Mouse (Mus musculus): ENCODE data around the gene Atg13.
A peak's percentile ranks its signal among the peaks of the same experiment; 100 is the strongest.
"Not testable (repeated sequence)": the region's sequence is repeated elsewhere in the genome, so short reads cannot be mapped to it uniquely, and the experiment has no call there.

Gene Atg13

DNA sequence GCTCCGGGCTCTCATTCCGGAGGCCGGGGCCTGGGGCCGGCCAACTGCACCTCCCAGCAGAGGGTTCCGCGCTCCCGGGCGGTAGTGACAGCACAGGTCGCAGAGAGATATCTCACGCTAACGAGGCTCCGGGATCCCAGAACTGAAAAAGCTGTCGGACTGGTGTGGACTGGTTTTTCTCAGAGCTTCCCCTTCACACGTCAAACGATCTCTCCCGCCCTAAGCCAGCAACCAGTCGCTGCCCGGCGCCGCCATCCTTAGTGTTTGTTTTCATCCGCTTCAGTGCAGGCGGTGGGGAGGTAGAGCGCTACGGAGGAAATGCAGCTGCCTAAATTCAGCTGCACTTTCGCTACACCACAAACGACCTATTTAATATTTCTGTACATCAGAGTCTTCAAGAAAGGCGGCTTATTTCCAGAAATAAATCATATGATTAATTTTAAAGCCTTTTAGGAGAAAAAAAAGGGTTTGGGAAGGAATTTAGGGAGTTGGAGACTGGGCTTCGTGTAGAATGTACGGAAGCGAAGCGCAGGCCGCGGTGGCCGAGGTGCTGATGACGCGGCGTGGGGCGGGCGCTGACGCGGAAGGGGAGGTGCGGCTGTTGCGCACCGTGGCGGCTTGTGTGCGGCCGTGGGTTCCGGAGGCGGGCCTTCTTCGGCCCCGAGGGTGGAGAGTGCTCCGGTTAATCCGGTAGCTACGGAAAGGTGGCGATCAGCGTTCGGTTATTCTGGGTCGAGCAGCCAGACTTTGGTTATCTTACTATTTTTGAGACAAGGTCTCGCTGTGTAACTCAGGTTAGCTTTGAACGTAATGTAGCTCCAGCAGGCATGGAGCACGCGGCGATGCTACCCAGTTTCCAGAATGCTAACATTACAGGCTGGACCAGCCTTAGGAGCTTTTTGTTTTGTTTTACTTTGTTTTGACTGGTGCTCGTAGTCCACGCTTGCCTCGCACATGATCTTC is at the start of gene Atg13, which contains the start of gene Harbi1:
TSS of gene Atg13 (minus strand) at position 305 of the 963 bp plus-strand sequence.
TSS of gene Harbi1 (plus strand) at position 581 of the 963 bp plus-strand sequence.
- DNase-seq (ENCODE audit: low read depth), result peak; percentile 95

DNA sequence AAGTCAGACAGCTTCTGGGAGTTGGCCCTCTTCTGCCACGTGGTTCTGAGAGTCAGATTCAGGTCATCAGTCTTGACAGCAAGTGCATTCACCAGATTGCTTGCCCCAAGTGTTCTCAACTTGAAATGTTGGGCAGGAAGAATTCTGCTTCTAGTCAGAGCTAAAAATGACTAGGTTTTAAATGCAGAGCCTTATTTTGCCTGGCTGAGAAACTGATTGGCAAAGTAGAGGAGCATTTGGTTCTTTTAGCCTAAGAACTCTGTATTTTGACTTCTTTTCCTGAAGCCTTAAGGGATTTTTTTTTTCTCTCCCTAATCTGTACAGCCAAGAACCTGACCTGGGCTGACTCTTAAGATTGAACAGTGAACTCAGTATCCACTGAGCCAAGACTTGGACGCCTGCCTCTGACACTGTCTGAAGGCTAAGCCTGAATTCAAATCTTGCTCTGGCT is 39.5 kb upstream of the Atg13 start:
- no peak for DNase-seq (ENCODE audit: low read depth)

DNA sequence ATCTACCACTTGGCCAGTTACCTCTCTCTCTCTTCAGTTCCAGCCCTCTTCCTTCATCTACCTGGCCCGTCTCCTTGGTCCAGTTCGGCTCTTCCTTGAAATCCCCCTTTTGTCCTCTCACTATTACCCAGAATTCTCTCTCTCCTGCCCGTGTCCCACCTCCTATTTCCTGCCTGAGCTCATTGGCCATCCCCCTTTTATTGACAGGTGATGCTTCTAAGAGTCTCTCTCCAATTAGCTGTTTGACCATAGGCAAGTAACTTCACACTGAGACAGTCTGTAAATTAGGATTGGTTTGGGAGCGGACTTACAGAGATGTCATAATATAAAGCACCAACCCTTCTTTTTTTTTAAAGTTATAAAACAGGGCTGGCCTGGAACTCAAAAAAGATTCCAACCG is 34.3 kb upstream of the Atg13 start:
- DNase-seq (ENCODE audit: low read depth), result no peak

DNA sequence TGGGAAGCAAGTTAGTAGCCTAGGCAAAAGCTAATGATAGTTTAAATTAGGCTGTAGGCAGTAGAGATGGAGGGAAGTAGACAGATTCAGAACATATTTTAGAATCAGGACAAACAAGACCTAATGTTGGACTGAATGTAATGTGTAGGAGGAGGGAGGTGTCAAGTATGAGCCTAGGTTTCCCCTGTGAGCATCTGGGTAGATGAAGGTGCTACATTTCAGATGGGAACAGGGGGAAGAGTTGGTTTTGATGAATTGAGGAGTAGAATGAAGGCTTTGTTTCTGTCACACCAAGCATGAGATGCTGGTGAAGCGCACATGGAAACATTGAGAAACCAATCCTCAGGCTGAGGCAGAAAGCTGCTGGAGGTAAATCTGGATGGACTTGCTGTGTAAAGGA is 29.2 kb upstream of the Atg13 start:
- DNase-seq (ENCODE audit: low read depth), result no peak

DNA sequence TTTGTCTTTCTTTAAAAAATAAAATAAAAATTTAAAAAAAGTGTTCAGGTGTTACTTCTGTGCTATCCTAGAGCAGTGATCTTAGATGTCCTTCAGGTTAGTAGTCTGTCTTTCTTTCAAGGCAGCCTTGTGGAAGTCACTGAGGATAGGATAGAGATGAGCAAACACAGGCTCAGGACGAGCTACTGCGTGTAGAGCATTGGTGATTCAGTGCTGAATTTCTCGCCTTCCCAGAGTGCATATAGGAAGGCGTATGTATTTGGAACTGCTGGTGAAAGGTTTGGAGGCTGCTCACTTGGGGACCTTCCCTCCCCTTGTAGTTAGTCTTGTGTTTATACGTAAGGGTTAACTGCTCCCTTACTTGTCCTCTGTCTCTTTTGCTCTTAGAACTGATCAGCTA is 24.8 kb upstream of the Atg13 start:
- no peak for DNase-seq (ENCODE audit: low read depth)

DNA sequence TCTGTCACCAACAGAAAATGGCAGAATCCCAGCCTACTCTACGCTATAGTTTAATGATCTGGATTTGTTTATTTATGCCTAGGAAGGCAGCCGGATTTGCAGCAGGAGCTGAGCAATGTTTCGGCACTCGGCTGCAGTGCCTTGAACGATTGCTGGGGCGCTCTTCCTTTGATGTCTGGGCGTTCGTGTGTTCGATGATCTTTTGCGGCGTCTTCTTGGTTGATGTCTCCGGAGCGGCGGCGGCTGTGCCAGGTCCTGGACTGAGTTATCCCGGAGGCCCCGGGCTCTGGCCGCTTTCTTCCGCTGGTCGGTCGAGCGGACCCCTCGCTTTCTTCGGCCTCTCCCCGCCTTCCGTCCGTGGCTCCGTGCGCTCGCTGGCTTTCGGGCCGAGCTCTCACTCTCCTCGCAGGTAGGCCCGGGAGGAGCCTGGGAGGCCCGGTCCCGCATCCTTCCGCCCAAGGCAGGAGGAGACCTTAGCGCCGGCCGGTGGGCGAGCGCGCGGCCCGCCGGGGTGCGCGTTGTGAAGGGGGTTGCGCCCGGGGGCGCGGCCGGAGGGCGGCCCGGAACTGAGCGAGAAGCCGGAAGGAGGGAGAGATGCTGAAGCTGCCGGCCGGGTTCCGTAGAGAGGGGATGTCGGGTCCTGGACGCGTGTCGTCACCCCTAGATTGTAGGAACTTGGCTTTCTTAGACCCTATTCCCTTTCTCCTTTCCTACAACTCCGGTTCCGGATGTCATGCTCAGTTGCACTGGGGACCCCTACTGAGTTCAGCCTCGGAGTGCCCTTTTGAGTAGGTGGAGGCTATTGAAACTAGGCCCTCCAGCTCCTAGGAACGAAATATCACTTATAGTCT is 19.8 kb upstream of the Atg13 start, which contains the start of gene Ambra1:
TSS of gene Ambra1 (plus strand) at position 164 of the 851 bp plus-strand sequence.
- peak; percentile 92 for DNase-seq (ENCODE audit: low read depth)

DNA sequence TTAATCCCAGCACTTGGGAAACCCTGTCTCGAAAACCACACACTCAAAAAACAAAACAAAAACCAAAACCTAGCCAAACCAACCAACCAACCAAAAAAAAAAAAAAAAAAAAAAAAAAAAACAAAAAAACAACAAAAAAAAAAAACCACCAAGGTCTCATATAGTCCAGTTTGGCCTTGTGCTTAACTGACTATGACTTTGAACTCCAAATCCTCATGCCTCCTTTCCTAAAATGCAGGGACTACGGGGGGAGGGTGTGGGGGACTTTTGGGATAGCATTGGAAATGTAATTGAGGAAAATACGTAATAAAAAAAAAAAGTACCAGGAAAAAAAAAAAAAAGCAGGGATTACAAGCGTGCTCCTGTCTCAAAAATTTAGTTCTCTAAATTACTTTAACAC is 19.2 kb upstream of the Atg13 start:
- no peak for DNase-seq (ENCODE audit: low read depth)

DNA sequence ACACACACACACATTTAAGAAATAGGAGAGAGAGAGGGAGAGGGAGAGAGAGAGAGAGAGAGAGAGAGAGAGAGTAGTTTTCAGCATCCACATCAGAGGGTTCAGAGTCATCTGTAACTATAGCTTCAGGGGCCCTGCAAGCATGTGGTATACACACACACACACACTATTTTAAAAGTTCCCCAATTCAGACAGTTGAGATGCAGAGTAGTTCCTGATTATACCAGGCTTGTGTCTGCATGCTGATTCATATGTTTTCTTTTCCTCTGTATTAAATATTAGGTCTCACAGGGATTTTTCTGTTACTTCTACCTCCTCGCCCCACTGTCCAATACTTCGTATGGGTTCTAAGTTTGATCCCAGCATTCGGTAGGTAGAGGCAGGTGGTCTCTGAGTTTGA is 16.6 kb upstream of the Atg13 start:
- no peak for DNase-seq (ENCODE audit: low read depth)

DNA sequence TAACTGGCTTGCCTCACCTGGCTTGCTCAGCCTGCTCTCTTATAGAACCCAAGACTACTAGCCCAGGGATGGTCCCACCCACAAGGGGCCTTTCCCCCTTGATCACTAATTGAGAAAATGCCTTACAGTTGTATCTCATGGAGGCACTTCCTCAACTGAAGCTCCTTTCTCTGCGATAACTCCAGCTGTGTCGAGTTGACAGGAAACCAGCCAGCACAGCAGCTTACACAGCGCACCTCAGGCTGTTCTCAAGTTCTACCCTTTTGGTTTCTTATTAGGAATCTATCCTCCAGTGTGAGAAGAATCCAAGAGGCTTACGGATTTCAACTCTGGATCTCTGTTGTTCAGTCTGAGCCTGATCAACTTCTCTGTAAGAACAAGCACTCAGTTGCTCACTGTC is 15.1 kb upstream of the Atg13 start:
- not testable (repeated sequence) for DNase-seq (ENCODE audit: low read depth)

DNA sequence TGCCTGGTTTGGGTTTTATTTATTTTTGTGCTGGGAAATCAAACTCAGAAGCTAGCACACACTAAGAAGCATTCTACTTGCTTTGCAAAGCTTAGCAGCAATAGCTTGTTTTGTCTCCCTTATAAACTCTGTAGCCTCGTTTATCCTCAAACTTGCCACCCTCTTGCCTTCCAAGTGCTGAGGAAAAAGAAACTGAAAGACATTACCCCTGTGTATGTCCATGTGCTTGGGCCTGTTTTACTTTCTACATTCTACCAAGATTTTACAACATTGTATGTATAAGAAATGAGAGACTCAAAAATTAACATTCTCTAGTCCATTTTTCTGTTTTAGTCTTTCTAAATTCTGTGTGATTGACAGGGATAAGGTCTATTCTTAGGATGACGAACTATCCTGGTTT is 14.3 kb upstream of the Atg13 start:
- DNase-seq (ENCODE audit: low read depth), result peak; percentile 21

DNA sequence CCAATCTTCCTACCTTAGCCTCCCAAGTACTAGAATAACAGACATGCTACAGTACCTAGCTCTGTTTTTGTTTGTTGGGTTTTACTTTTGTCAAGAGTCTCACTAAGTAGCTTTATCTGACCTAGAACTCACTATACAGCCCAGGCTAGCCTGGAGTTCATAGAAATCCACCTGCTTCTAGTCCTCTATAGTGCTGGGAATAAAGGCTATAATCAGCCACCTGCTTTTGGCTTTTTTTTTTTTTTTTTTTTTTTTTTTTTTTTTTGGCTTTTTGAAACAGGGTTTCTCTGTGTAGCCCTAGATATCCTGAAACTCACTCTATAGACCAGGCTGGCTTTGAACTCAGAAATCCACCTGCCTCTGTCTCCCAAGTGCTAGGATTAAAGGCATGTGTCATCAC is 13.6 kb upstream of the Atg13 start:
- DNase-seq (ENCODE audit: low read depth), result no peak

DNA sequence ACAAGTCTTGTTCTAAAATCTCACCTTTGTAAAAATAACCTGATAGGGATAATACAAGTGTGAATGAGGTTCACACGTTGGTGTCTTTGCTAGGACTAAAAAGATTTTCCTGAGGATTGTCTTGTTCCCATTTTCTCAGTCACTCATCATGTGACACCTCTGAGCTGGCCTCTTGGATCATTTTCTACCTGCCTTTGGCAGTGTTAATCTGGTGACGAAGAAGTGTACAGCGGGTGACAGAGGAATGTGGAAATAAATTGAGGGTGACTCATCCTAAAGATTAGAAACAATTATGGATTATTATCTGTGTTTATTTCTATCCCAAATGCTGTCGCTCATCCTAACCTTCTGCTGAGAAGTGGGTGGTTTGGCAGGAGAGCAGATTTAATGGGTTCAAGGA is 13.0 kb upstream of the Atg13 start:
- no peak for DNase-seq (ENCODE audit: low read depth)

DNA sequence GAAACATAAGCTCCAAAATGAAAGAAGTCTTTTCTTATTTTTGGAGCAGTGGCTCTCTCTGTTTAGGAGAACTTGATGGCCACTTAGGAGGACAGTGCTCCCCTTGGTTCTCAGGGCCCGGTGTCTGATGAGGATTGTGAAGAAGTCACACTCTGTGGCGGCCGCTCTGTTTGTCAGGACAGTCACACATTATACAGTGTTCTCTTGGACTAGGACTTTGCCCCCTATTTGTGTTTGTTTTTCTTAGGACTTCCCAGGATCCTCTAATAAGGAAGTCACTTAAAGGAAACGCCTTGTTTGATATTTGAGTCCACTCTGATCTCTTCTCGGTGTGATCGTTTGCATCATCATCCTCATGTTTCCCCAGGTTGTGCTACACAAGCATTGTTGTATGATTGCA is 7.9 kb upstream of the Atg13 start:
- DNase-seq (ENCODE audit: low read depth), result no peak

DNA sequence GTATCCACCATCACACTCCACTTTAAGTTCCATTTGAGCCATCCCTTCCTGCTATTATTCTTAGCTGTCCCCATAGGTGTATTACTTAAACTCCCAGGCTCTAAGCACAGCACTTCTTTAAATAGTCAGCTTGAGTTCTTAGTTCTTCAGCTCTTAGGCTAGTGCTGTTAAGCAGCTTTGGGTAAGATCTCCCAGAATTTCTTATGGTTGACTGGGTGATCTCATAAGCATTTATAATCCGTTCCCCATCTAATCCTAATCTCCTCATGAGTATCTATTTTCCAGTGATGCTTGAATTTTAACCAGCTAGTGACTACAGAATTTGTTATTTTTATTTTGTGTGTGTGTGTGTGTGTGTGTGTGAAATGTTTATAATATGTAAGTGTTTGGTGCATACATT is 4.5 kb upstream of the Atg13 start:
- DNase-seq (ENCODE audit: low read depth), result no peak

DNA sequence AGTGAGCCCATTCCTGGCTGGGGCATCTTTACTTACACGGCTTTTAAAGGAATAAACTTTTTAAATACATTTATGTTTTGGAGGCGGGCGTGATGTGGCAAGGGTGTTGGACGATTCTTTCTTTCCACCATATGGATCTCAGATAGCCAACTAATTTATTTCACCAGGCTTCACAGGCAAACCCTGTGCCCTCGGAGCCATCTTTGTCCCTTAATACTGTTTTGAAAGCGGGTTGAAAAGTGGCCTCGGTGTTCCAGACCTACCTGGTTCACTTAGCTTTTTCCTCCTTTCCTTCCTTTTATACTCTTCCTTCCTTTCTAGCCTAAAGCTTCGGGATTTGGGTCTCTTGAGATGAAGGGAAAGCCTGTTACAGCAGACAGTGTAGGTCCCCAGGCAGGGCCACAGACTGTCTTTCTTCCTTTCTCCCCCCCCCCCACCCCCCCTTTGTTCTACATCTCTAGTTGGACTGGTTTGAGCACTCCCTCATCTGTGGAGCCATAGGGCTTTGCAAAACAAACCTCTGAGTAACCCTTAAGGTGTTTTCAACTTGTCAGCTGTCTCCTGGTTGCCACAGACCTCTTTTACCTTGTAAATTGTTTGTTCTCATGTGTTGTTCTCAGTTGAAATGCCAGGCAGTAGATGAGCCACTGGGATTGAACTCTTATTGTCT is 1.0 kb upstream of the Atg13 start:
- peak; percentile 53 for DNase-seq (ENCODE audit: low read depth)

DNA sequence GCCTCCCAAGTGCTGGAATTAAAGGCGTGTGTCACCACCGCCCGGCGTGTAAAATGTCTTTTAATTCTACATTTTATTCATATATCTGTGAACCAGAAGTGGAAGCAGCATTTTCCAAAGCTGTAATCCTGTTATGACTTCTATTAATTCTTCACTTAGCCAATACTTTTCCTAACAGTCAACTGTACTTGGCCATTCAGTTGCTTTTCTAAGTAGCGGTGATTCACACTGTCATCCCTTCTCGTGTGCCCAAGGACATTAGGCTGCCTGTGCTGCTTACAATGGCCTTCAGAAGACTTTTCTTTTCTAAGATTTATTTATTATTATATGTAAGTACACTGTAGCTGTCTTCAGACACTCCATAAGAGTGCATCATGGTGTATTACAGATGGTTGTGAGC is 2.0 kb downstream of the Atg13 start:
- DNase-seq (ENCODE audit: low read depth), result no peak

DNA sequence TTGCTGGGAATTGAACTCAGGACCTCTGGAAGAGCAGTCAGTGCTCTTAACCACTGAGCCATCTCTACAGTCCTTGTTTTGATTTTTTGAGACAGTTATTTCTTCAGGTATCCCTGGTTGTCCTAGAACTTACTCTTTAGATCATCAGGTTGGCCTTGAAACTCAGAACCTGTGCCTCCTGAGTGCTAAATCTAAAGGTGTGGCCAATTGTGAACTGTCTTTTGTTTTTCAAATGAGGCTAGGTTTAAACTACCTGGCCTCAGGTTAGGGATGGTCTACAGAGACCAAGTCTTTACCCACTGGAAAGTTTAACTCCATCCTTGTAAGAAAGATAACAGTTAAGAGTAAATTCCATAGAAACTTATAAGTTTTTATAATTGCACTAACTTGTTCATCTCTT is 3.9 kb downstream of the Atg13 start:
- DNase-seq (ENCODE audit: low read depth), result no peak

DNA sequence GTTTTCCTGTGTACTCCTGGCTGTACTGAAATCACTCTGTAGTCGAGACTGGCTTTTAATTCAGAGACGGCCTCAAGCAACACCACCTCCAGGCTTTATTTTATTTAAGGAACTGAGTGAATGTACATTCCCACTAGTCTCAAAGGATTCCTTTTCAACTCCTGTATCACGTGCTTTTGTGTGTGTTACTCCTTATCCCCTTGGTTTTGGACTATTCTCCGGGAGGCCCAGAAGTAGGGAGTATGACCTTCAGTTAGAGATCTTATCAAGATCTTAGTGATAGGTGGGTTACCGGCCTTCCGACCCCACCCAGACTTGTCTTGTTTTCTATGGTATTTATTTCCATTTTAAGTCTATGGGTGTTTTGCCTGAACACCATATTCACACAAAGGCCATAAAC is 4.6 kb downstream of the Atg13 start:
- no peak for DNase-seq (ENCODE audit: low read depth)

DNA sequence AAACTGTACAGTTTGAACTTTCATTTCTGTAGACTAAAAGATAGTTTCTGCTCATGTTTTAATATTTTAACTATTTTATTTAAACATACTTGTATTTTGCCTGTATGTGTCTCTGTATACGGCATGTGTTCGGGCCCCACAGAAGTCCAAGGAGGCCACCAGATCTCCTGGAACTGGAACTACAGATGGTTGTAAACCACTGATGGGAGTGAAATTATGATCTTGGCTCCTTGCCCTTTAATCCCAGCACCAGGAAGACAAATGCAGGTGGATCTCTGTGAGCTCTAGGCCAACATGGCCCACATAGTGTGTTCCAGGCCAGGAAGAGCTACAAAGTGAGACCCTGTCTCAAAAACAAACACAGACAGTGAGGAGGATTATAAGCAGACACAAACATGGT is 9.0 kb downstream of the Atg13 start:
- no peak for DNase-seq (ENCODE audit: low read depth)

DNA sequence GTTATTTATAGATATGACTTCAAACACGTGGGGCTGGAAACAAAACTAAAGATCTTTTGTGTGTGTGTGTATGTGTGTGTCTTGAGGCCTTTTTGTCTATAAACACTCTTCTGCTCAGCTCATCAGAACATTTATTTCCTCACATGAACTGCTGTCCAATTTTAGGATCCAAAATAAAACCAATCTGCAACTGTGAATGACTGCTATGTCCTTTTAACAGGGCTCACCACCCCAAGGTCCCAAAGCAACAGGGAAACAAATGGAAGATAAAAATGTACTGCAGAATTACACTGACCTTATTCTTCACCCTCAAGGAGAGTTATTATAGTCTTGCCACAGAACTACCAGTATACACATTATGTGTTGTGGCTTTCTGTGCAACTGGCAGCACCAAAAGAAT is 11.2 kb downstream of the Atg13 start:
- DNase-seq (ENCODE audit: low read depth), result no peak

DNA sequence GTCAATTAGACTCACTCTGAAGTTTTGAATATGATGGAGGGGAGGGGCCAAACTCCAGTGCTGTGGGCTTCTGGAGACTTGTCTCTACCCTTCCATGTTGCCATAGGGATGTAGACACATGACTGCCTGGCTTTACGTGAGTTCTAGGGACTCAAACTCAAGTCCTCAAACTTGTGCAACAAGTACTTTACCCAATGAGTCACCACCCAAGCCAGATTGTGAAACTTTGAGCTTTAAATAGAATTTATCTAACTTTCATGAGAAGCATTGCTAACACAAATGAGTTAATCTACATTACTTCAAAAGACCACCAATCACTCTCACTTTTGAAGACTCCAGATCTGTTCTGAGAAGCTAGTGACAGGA is 14.2 kb downstream of the Atg13 start:
- peak; percentile 92 for DNase-seq (ENCODE audit: low read depth)

Measured in 416B (cell line).